Mouse (Mus musculus) skeletal muscle tissue, postnatal 0 days (tissue): ENCODE measurements around the gene Vmn1r166. TPM values are rescaled to one million over a fixed set of nuclear protein-coding genes. Genes with fewer than 3 reads are reported as not detected.

Experiments used
- polyA plus RNA-seq: library from polyadenylated mRNA; unstranded; fragments of >200 nt; fragmentation: Nextera tagmentation; extraction: Ambion mirVana; gene quantifications from 2 replicates; pipeline ENCODE4 v1.2.1, GENCODE M21; 2015

Vmn1r166 gene
- not detected in 2 replicates for polyA plus RNA-seq

DNA sequence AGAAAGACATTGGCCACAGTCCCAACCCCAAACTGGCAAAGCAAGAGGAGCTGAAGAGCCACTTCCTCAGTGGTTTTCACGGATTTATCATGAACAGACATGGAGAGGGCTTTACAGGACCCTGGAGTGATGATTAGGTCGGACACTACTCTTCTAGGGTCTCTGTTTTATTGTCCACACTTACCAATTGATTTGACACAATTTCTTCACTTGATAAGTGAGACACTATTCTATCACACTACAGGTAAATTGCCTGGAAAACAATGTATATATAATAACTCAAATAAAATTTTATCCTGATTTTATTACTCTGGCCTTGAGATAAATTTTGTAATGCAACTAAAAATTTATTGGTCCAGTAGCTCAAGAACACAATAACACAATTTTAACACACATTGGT, at the start of gene Vmn1r166:
Vmn1r166 (minus strand) TSS at position 101 of the 400 bp plus-strand sequence.

DNA sequence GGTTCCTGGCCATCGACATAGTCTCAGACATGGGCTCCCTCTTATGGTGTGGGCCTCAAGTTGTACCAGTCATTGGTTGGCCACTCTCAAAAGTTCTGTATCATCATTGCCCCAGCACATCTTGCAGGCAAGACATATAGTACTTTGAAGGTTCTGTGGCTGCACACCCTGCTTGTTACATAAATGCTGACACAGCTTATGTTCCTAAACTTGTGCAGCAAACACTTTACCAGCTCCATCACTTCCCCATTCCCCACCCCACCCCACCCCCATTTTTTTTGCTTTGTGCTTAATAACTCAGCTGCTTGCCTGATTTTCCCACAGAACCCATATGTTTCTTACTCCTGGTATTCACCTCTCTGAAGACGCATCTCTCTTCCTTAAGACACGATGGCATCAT, 49.4 kb upstream of the Vmn1r166 start, which contains the start of gene Nlrp4e:
Nlrp4e (plus strand) TSS at position 301 of the 400 bp plus-strand sequence.

DNA sequence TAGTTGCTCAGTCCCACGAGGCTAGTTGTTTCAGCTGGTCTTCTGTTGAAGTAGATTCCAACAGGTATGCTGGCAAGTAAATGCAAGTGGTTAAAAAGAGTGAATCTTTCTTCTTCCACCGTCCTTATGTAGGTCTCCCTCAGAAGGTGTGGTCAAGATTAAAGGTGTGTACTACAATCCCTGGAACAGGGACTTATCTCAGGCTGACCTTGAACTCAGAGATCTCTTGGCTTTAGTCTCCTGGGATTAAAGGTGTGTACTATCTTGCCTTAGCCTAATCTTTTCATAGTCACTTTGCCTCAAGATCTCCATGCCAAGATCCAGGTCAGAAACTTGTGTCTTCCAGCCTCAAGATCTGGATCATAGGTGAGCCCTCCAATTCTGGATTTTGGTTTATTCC, 27.3 kb upstream of the Vmn1r166 start, which contains the start of gene Gm6902:
Gm6902 (minus strand) TSS at position 101 of the 400 bp plus-strand sequence.

DNA sequence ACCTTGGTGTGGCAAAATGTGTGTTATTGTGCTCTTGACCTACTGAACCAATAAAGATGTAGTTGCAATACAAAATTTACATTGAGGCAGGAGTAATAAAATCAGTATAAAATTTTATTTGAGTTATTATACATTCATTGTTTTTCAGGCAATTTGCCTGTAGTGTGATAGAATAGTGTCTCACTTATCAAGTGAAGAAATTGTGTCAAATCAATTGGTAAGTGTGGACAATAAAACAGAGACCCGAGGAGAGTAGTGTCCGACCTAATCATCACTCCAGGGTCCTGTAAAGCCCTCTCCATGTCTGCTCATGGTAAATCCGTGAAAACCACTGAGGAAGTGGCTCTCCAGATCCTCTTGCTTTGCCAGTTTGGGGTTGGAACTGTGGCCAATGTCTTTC, 34.5 kb downstream of the Vmn1r166 start, which contains the start of gene Vmn1r165:
Vmn1r165 (plus strand) TSS at position 301 of the 400 bp plus-strand sequence.

Other genes with a start within 250 kb of the Vmn1r166 start
- not detected in 2 replicates for gene Gm4216, start 231.8 kb downstream of the Vmn1r166 start, polyA plus RNA-seq
- not detected in 2 replicates for gene Vmn1r163, start 196.1 kb downstream of the Vmn1r166 start, polyA plus RNA-seq
- gene Gm8720, start 184.2 kb downstream of the Vmn1r166 start, polyA plus RNA-seq: not detected in 2 replicates
- gene Gm10662, start 107.2 kb downstream of the Vmn1r166 start, polyA plus RNA-seq: not detected in 2 replicates
- not detected in 2 replicates for gene Vmn1r165, start 34.4 kb downstream of the Vmn1r166 start, polyA plus RNA-seq
- gene Gm6902, start 27.2 kb upstream of the Vmn1r166 start, polyA plus RNA-seq: not detected in 2 replicates
- gene Nlrp4e, start 49.5 kb upstream of the Vmn1r166 start, polyA plus RNA-seq: not detected in 2 replicates
- gene Nlrp5, start 134.2 kb upstream of the Vmn1r166 start, polyA plus RNA-seq: not detected in 2 replicates